Mouse (Mus musculus): ENCODE results near the gene Ogfrl1. TPM values are rescaled to one million over a fixed set of nuclear protein-coding genes. Genes with fewer than 3 reads are reported as not detected.
A peak's percentile ranks its signal among the peaks of the same experiment; 100 is the strongest.
"Not testable (repeated sequence)": the region's sequence is repeated elsewhere in the genome, so short reads cannot be mapped to it uniquely, and the experiment has no call there.

Ogfrl1 gene
- polyA plus RNA-seq, 1 experiment from 2014 or later, result 10.3 TPM

DNA sequence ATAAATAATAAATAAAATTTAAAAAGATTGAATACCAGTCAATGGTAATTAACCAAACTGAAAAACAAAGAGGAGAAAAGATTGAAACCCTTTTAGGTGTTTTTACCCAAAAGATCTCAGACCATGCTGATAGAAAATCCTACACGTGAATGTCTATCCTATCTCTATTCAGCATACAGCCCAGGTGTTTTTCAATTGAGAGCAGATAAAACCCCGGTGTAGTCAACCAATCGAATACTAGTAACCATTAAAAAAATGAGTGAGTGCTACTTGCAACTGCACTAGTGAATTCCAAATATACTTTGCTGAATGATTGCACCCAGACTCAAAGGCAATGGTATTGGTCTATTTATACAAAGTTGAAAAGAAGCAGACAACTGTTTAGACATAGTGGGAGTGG, 4.8 kb upstream of the Ogfrl1 start:
- no peaks in the 10 kb centered on the region for H3K36me3 ChIP-seq (ENCODE audit: control insufficient read depth, insufficient read depth, low read length)
- H3K4me3 ChIP-seq (ENCODE audit: low read depth, low read length), result no peak overlapping the region
- ATAC-seq, result no peak
- no peak overlapping the region for H3K9ac ChIP-seq (ENCODE audit: low read depth, low read length)
- H3K27me3 ChIP-seq (ENCODE audit: control insufficient read depth, insufficient read depth, low read depth, low read length), result no peaks in the 10 kb centered on the region
- H3K4me1 ChIP-seq (ENCODE audit: control insufficient read depth, insufficient read depth, low read length), result no peaks in the 10 kb centered on the region
- no peak overlapping the region for H3K27ac ChIP-seq (ENCODE audit: low read length)
- no peaks in the 10 kb centered on the region for H3K9me3 ChIP-seq (replicated peaks; ENCODE audit: control insufficient read depth, low read length, poor library complexity, severe bottlenecking)
- 96% methylated on average over 3 of the region's 3 CpGs for WGBS
- no peak overlapping the region for H3K4me2 ChIP-seq (ENCODE audit: low read length)

DNA sequence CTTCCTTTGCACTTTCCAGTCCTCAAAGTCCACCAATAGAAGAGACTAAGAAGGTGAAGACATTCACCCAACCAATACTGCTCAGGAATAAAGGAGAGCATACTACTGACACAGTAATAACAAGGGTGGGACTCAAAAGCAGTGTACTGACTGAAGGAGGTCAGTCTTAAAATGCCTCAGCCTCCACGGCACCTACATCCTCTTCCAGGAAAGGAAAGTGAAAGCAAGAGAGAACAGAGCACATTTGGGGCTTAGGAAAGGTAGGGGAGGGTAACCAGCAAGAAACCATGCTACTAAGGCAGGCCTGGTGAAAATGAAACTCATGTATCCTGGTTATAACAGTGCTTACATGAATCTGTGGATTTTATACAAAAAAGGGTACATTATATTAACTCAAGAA, 2.0 kb upstream of the Ogfrl1 start:
- H3K4me1 ChIP-seq (ENCODE audit: control insufficient read depth, insufficient read depth, low read length), result no peaks in the 10 kb centered on the region
- no peaks in the 10 kb centered on the region for H3K27me3 ChIP-seq (ENCODE audit: control insufficient read depth, insufficient read depth, low read depth, low read length)
- no peak for ATAC-seq
- H3K36me3 ChIP-seq (ENCODE audit: control insufficient read depth, insufficient read depth, low read length), result no peaks in the 10 kb centered on the region
- no peak overlapping the region for H3K9ac ChIP-seq (ENCODE audit: low read depth, low read length)
- H3K4me2 ChIP-seq (ENCODE audit: low read length), result no peak overlapping the region
- WGBS, result 77% methylated on average over 1 of the region's 1 CpGs
- H3K4me3 ChIP-seq (ENCODE audit: low read depth, low read length), result no peak overlapping the region
- no peak overlapping the region for H3K27ac ChIP-seq (ENCODE audit: low read length)
- H3K9me3 ChIP-seq (replicated peaks; ENCODE audit: control insufficient read depth, low read length, poor library complexity, severe bottlenecking), result no peaks in the 10 kb centered on the region

DNA sequence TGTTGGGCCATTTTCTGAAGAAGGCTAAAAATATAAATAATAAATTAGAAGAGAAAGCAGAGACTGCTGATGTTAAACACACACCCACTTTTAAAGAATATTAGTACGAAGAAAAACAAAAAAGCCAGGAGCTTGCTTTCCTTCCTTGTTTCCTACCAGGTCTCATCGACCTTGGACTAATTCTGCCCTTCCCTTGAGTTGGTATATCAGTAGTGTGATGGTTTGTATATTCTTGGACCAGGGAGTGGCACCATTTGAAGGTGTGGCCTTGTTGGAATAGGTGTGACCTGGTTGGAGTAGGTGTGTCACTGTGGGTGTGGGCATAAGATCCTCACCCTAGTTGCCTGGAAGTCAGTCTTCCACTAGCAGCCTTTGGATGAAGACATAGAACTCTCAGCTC, 3.2 kb downstream of the Ogfrl1 start:
- not testable (repeated sequence) for H3K9ac ChIP-seq (ENCODE audit: low read depth, low read length); ATAC-seq; H3K4me1 ChIP-seq (ENCODE audit: control insufficient read depth, insufficient read depth, low read length); H3K36me3 ChIP-seq (ENCODE audit: control insufficient read depth, insufficient read depth, low read length); H3K9me3 ChIP-seq (replicated peaks; ENCODE audit: control insufficient read depth, low read length, poor library complexity, severe bottlenecking); H3K4me2 ChIP-seq (ENCODE audit: low read length); H3K27me3 ChIP-seq (ENCODE audit: control insufficient read depth, insufficient read depth, low read depth, low read length); H3K27ac ChIP-seq (ENCODE audit: low read length); H3K4me3 ChIP-seq (ENCODE audit: low read depth, low read length)
- 82% methylated on average over 2 of the region's 2 CpGs for WGBS

DNA sequence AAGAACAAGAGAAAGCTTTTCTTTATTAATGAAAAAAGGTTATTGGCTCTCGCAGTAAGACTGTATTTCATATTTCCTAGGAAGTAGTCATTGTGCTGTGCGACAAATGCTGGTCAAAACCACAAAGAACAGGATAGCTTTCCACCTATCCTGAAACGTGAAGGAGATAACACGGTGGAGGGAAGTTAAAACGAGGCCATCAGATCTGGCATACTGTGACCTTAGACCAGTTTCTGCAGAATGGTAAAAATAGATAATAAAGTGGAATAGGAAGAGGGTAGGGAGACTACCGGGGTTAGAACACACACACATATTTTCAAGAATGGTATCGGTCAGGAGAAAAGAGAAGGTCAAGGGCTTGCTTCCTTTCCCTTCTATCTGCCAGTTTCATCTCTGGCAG, 5.8 kb downstream of the Ogfrl1 start:
- no peak overlapping the region for H3K4me2 ChIP-seq (ENCODE audit: low read length)
- H3K36me3 ChIP-seq (ENCODE audit: control insufficient read depth, insufficient read depth, low read length), result no peaks in the 10 kb centered on the region
- 89% methylated on average over 7 of the region's 7 CpGs for WGBS
- no peaks in the 10 kb centered on the region for H3K27me3 ChIP-seq (ENCODE audit: control insufficient read depth, insufficient read depth, low read depth, low read length)
- no peaks in the 10 kb centered on the region for H3K4me1 ChIP-seq (ENCODE audit: control insufficient read depth, insufficient read depth, low read length)
- H3K4me3 ChIP-seq (ENCODE audit: low read depth, low read length), result no peak overlapping the region
- no peaks in the 10 kb centered on the region for H3K9me3 ChIP-seq (replicated peaks; ENCODE audit: control insufficient read depth, low read length, poor library complexity, severe bottlenecking)
- H3K9ac ChIP-seq (ENCODE audit: low read depth, low read length), result no peak overlapping the region
- no peak for ATAC-seq
- no peak overlapping the region for H3K27ac ChIP-seq (ENCODE audit: low read length)

DNA sequence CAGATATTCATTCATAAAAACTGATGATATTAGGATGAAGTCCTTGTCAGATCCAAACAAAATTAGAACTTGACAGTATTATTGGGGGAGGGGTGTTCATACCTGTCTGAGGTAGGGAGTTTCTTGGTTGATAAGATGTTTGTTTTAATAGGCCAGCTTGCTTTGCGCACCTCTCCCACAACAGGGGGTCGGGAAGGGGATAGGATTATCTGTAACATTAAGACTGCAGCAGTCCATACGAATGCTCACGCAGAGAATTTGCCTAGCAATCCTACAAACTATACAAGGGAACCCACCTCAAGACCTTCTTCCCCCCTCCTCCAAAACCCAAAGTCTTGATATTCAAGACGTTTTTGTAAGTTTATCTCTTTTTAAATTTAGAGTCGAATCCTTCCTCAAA, 13.2 kb downstream of the Ogfrl1 start:
- no peak overlapping the region for H3K4me3 ChIP-seq (ENCODE audit: low read depth, low read length)
- no peaks in the 10 kb centered on the region for H3K9me3 ChIP-seq (replicated peaks; ENCODE audit: control insufficient read depth, low read length, poor library complexity, severe bottlenecking)
- H3K4me2 ChIP-seq (ENCODE audit: low read length), result no peak overlapping the region
- H3K36me3 ChIP-seq (ENCODE audit: control insufficient read depth, insufficient read depth, low read length), result no peaks in the 10 kb centered on the region
- no peak for ATAC-seq
- WGBS, result 85% methylated on average over 6 of the region's 6 CpGs
- peaks cover 23% of the 10 kb centered on the region for H3K4me1 ChIP-seq (ENCODE audit: control insufficient read depth, insufficient read depth, low read length)
- no peak overlapping the region for H3K27ac ChIP-seq (ENCODE audit: low read length)
- no peaks in the 10 kb centered on the region for H3K27me3 ChIP-seq (ENCODE audit: control insufficient read depth, insufficient read depth, low read depth, low read length)
- H3K9ac ChIP-seq (ENCODE audit: low read depth, low read length), result no peak overlapping the region

DNA sequence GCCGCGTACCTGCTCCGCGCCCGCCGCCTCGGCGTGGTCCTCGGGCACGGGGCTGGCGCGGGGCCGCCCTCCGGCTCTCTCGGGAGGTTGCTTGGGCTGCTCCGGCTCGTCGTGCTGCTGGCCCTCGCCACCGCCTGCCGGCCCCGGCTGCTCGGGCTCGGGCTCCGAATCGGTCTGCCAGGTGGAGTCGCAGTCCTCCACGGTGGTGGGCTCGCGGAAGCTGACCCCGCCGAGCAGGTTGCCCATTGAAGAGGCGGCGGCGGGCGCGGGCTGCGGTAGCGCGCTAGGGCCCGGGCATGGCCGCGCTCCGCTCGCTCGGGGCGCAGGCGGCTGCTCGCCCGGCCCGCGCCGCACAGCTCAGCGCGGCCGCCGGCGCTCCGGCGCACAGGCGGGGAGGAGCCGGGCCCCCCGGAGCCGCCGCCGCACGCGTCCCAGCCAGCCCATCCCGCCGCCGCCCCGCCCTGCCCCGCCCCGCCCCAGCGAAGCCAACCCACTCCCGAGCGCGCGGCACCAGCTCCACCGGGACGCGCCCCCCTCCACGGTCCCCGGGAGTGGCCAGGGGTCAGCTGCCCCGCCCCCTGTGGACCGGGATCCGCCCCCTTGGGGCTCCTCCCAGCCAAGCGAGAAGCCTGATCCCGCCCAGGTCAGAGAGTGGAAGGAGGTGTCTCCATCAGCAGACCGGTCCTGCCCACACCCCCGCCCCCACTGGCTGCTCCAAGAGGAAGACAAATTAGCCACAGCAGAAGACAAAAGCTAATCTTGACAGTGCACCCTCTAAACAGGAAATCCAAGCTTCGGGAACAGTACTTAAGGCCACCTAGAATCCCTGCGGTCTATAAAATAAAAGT, 14.5 kb downstream of the Ogfrl1 start:
- peak; percentile 96 for ATAC-seq
- H3K27me3 ChIP-seq (ENCODE audit: control insufficient read depth, insufficient read depth, low read depth, low read length), result no peaks in the 10 kb centered on the region
- H3K4me3 ChIP-seq (ENCODE audit: low read depth, low read length), result peak overlapping the region; percentile 89
- peak overlapping the region; percentile 87 for H3K27ac ChIP-seq (ENCODE audit: low read length)
- under 1% methylated on average over 78 of the region's 93 CpGs for WGBS
- H3K4me1 ChIP-seq (ENCODE audit: control insufficient read depth, insufficient read depth, low read length), result peaks cover 26% of the 10 kb centered on the region
- peak overlapping the region; percentile 95 for H3K9ac ChIP-seq (ENCODE audit: low read depth, low read length)
- H3K9me3 ChIP-seq (replicated peaks; ENCODE audit: control insufficient read depth, low read length, poor library complexity, severe bottlenecking), result no peaks in the 10 kb centered on the region
- no peaks in the 10 kb centered on the region for H3K36me3 ChIP-seq (ENCODE audit: control insufficient read depth, insufficient read depth, low read length)
- H3K4me2 ChIP-seq (ENCODE audit: low read length), result peak overlapping the region; percentile 85

DNA sequence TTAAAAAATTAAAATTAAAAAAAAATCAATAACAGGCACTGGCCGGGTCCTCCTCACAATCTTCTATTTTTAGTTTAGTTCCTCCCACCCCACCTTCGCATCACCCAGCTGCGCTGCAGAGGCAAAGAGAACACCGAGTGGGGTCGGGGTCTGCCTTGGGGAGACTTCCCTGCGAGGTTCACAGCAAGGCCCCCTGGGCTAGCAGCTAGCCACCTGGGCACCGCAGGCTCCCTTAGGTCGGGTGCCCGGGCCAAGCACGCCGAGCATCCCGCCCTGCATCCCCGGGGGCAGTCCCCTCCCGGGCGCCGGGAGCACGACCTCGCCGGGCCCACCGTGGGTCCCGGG, 15.1 kb downstream of the Ogfrl1 start:
- H3K4me1 ChIP-seq (ENCODE audit: control insufficient read depth, insufficient read depth, low read length), result peaks cover 26% of the 10 kb centered on the region
- peak overlapping the region; percentile 85 for H3K4me2 ChIP-seq (ENCODE audit: low read length)
- 0% methylated on average over 21 of the region's 21 CpGs for WGBS
- peak; percentile 44 for ATAC-seq
- no peaks in the 10 kb centered on the region for H3K36me3 ChIP-seq (ENCODE audit: control insufficient read depth, insufficient read depth, low read length)
- H3K9me3 ChIP-seq (replicated peaks; ENCODE audit: control insufficient read depth, low read length, poor library complexity, severe bottlenecking), result no peaks in the 10 kb centered on the region
- H3K9ac ChIP-seq (ENCODE audit: low read depth, low read length), result peak overlapping the region; percentile 95
- H3K4me3 ChIP-seq (ENCODE audit: low read depth, low read length), result peak overlapping the region; percentile 89
- H3K27me3 ChIP-seq (ENCODE audit: control insufficient read depth, insufficient read depth, low read depth, low read length), result no peaks in the 10 kb centered on the region
- H3K27ac ChIP-seq (ENCODE audit: low read length), result peak overlapping the region; percentile 87

DNA sequence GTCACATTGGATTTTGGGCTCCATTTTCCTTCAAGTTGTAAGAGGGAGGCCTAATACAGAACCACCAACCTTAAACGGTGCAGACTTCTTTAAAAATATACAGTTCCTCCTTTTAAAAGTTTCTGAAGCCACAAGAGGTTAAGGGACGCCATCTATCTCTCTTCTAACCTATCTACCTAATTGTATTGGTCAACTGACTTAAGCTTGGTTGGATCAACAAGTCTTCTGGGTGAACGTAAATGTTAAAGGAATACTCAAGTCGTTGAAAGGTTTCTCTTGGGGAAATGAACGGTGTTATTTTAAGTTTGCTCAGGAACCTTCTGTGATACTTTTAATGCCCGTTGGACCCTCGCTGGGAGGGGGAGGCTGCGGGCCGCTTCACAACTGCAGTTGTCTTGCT, 15.5 kb downstream of the Ogfrl1 start:
- Histone ChIP-seq H3K27me3 (ENCODE audit: control insufficient read depth, insufficient read depth, low read depth, low read length) (no peaks in the 10 kb centered on the region), H3K4me1 (ENCODE audit: control insufficient read depth, insufficient read depth, low read length) (peaks cover 26% of the 10 kb centered on the region), H3K9me3 (replicated peaks; ENCODE audit: control insufficient read depth, low read length, poor library complexity, severe bottlenecking) (no peaks in the 10 kb centered on the region), H3K27ac (ENCODE audit: low read length) (no peak overlapping the region), H3K4me2 (ENCODE audit: low read length) (peak overlapping the region; percentile 85), H3K9ac (ENCODE audit: low read depth, low read length) (peak overlapping the region; percentile 95; the same call in 1 of the 2 replicates), H3K4me3 (ENCODE audit: low read depth, low read length) (peak overlapping the region; percentile 89), H3K36me3 (ENCODE audit: control insufficient read depth, insufficient read depth, low read length) (no peaks in the 10 kb centered on the region)
- ATAC-seq, result no peak
- WGBS, result 12% methylated on average over 9 of the region's 9 CpGs

DNA sequence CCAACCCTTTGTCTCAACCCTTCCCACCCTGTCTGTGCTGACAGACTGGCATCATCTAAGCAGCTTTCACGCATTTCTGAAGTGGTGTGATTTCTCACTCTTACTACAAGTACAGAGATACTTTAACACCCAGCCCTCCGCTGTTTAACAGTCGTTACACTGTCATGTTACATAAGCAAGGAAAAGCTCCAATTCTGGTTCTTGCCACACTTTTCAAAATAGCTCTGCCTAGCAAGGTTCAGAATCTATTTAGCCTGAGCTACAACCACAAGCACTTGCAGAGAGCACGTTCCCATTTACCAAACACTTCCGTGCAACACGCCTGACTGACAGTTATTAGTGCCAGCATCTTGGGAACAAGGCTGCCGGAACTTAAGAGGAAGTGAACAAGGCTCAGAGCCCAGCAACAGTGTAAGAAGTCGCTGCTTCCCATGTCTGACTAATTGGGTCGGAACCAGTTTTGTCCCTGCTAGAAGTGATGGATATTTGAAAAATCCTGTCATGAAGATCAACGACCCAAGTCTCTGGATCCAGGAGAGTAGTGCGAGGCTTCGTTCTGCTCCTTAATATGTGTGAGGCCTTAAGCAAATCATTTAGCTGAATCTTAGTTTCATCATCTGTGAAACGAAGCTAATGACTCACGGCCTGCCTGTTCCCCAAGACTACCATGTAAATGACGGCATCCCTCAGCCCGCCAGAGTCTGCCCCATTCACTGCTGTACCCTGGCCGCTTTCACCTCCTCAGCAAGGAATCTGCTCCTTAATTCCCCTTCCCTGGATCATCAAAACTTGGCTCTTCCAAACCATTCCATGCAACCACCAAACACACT, 17.4 kb downstream of the Ogfrl1 start:
- no peak for ATAC-seq
- peak overlapping the region; percentile 51 for H3K4me2 ChIP-seq (ENCODE audit: low read length)
- H3K9me3 ChIP-seq (replicated peaks; ENCODE audit: control insufficient read depth, low read length, poor library complexity, severe bottlenecking), result no peaks in the 10 kb centered on the region
- H3K9ac ChIP-seq (ENCODE audit: low read depth, low read length), result peak overlapping the region; percentile 39
- H3K36me3 ChIP-seq (ENCODE audit: control insufficient read depth, insufficient read depth, low read length), result peaks cover 5% of the 10 kb centered on the region; the same call in 1 of the 2 replicates
- H3K4me3 ChIP-seq (ENCODE audit: low read depth, low read length), result peak overlapping the region; percentile 5
- no peaks in the 10 kb centered on the region for H3K27me3 ChIP-seq (ENCODE audit: control insufficient read depth, insufficient read depth, low read depth, low read length)
- no peak overlapping the region for H3K27ac ChIP-seq (ENCODE audit: low read length)
- H3K4me1 ChIP-seq (ENCODE audit: control insufficient read depth, insufficient read depth, low read length), result peaks cover 26% of the 10 kb centered on the region
- WGBS, result 61% methylated on average over 17 of the region's 17 CpGs

Data from midbrain, embryonic 16.5 days (tissue).